Mouse (Mus musculus) E14TG2a.4 (cell line): ENCODE data around the gene 2610528J11Rik.

Experiments
- CTCF ChIP-seq: conservative IDR thresholded peaks from 2 replicates; pipeline ENCODE4 v1.5.1; 2014; ENCODE audit warnings: low read length
- NANOG ChIP-seq: IDR thresholded peaks from 2 replicates; pipeline ENCODE4 v1.6.1; 2014; ENCODE audit warnings: borderline replicate concordance, low read length, mixed read lengths

DNA sequence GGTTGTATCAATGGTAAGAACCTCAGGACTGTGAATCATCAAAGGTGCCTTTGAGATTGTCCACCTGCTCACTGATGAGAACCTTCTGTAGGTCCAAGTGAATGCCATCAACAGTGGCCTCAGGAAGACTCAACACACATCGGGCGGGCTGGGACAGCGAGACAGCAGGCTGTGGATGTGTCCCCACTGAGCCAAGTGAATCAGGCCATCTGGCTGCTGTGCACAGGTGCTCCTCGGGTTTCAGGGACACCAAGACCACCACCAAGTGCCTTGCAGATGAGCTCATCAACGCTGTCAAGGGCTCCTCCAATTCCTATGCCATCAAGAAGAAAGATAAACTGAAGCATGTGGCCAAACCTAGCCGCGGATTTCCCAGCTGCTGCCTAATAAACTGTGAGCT, 4.6 kb upstream of the 2610528J11Rik start:
- TF ChIP-seq CTCF, result no peak
- no peak for TF ChIP-seq NANOG
